Mouse (Mus musculus) c-Kit-positive CD71-positive TER-119-negative erythroid progenitor cells, embryonic 14.5 days (primary cell): ENCODE measurements around the gene Cby1.

Experiments
- DNase-seq: peaks from one replicate; pipeline ENCODE4 v3.0.0-alpha.2; 2013; ENCODE audit warnings: low read depth

The Cby1 gene

GRCm38 (mm10) chr15:79677936-79678335 is 18.9 kb downstream of the Cby1 start:
- no peak for DNase-seq

- no peak for DNase-seq
Measured at GRCm38 (mm10) chr15:79681973-79682372, 23.0 kb downstream of the Cby1 start.

- no peak for DNase-seq
Measured at GRCm38 (mm10) chr15:79683146-79683545, 24.1 kb downstream of the Cby1 start.

GRCm38 (mm10) chr15:79683707-79684465 is 24.9 kb downstream of the Cby1 start:
- DNase-seq = no peak

GRCm38 (mm10) chr15:79684616-79685015 is 25.6 kb downstream of the Cby1 start:
- no peak for DNase-seq

GRCm38 (mm10) chr15:79685141-79685641 is 26.2 kb downstream of the Cby1 start:
- DNase-seq = no peak

- DNase-seq = no peak
Measured at GRCm38 (mm10) chr15:79686046-79686869, 27.3 kb downstream of the Cby1 start.

GRCm38 (mm10) chr15:79687175-79687574 is 28.2 kb downstream of the Cby1 start:
- DNase-seq = no peak

- DNase-seq = peak; percentile 90
Measured at GRCm38 (mm10) chr15:79687646-79688267, 28.8 kb downstream of the Cby1 start, which contains the start of gene Josd1. TSS of gene Josd1 (minus strand) at chr15:79687919.

- no peak for DNase-seq
Measured at GRCm38 (mm10) chr15:79688268-79688956, 29.4 kb downstream of the Cby1 start.

- no peak for DNase-seq
Measured at GRCm38 (mm10) chr15:79689662-79690425, 30.8 kb downstream of the Cby1 start.

GRCm38 (mm10) chr15:79690426-79691022 is 31.5 kb downstream of the Cby1 start, which contains the start of gene Gtpbp1:
TSS of gene Gtpbp1 (plus strand) at chr15:79690845.
- DNase-seq = peak; percentile 100

GRCm38 (mm10) chr15:79691023-79691508 is 32.1 kb downstream of the Cby1 start:
- no peak for DNase-seq

- no peak for DNase-seq
Measured at GRCm38 (mm10) chr15:79692334-79692733, 33.3 kb downstream of the Cby1 start.

- DNase-seq = no peak
Measured at GRCm38 (mm10) chr15:79693740-79694139, 34.7 kb downstream of the Cby1 start.

- DNase-seq = no peak
Measured at GRCm38 (mm10) chr15:79694512-79694911, 35.5 kb downstream of the Cby1 start.

- DNase-seq = no peak
Measured at GRCm38 (mm10) chr15:79695516-79695915, 36.5 kb downstream of the Cby1 start.

GRCm38 (mm10) chr15:79696508-79696907 is 37.5 kb downstream of the Cby1 start:
- no peak for DNase-seq

GRCm38 (mm10) chr15:79697011-79697410 is 38.0 kb downstream of the Cby1 start:
- no peak for DNase-seq

GRCm38 (mm10) chr15:79697558-79698187 is 38.7 kb downstream of the Cby1 start:
- DNase-seq = no peak
